Mouse (Mus musculus): ENCODE measurements around the gene Abhd13. TPM values are rescaled to one million over a fixed set of nuclear protein-coding genes. Genes with fewer than 3 reads are reported as not detected.

Gene Abhd13
- total and polyA plus RNA-seq, 3 experiments: 8.6 to 20.3 (median 13.0) TPM

DNA sequence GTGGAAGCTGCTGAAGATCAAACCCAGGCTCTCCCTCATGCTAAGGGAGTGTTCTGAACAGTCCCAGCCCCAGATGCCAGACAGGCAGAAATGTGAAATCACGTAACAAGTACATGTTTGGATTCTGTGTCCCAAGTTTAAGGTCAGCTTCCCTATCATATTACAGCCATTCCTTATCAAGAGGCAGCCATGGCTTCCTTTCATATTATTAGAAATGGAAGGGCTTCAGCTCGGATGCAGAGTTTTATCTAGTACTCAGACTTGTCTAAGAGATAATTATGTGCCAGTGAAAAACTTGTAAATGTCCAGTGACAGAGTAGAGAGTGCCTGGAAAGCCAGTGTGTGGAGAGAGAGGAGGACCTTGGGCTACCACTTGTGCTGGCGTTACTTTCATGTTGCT, 63.4 kb downstream of the Abhd13 start:
- in situ Hi-C loops (cut with MboI; ENCODE audit: low pct_ligation_motif_present, low pct_unique_long_range_greater_than_20kb, low sequenced_read_pairs): loop anchor here (25.0 kb wide), 1 partner anchor 371 kb away; no protein-coding TSS in a partner anchor
- Histone ChIP-seq H3K27ac (ENCODE audit: insufficient read depth, low read depth) (no peak overlapping the region), H3K9ac (ENCODE audit: insufficient read depth, low read depth) (no peak overlapping the region)

More for the DNA sequence above, 63.4 kb downstream of the Abhd13 start:
- Histone ChIP-seq H3K4me1 (ENCODE audit: control insufficient read depth in 1 of 2, insufficient read depth in 2 of 2) (no peaks in the 10 kb centered on the region), H3K36me3 (replicated peaks in 1 of 2; ENCODE audit: control insufficient read depth in 1 of 2, insufficient read depth in 1 of 2, low read length in 1 of 2) (no peaks in the 10 kb centered on the region), H3K4me3 (replicated peaks in 1 of 3; ENCODE audit: low read depth in 2 of 3, low read length in 2 of 3, poor library complexity in 1 of 3) (no peak overlapping the region), H3K79me2 (replicated peaks; ENCODE audit: control insufficient read depth, extremely low read depth, insufficient read depth, poor library complexity, severe bottlenecking) (no peaks in the 10 kb centered on the region), H3K4me2 (ENCODE audit: insufficient read depth, low read depth, poor library complexity, severe bottlenecking) (no peak overlapping the region), H3K9me3 (replicated peaks; ENCODE audit: low read length) (no peaks in the 10 kb centered on the region), H3K27me3 (replicated peaks) (no peaks in the 10 kb centered on the region)
- dilution Hi-C loops (cut with MboI; ENCODE audit: extremely low pct_ligation_motif_present, extremely low pct_unique_long_range_greater_than_20kb, low sequenced_read_pairs): no loop called here
- no peak for TF ChIP-seq SMC3 (IDR thresholded peaks at IDR 0.05; ENCODE audit: low read depth, low read length)
- no peak for TF ChIP-seq MXI1 (IDR thresholded peaks at IDR 0.05; ENCODE audit: low read depth, low read length)
- no peak for TF ChIP-seq CHD1 (IDR thresholded peaks at IDR 0.05; ENCODE audit: low read depth, low read length)
- no peak for TF ChIP-seq BHLHE40 (IDR thresholded peaks at IDR 0.05; ENCODE audit: low read depth, low read length)
- TF ChIP-seq MAZ (IDR thresholded peaks at IDR 0.05; ENCODE audit: low read depth, low read length): no peak
- no peak for TF ChIP-seq USF2 (conservative IDR thresholded peaks at IDR 0.05; ENCODE audit: low read depth, low read length)
- TF ChIP-seq UBTF (IDR thresholded peaks at IDR 0.05; ENCODE audit: low read depth, low read length): no peak
- TF ChIP-seq CHD2 (IDR thresholded peaks at IDR 0.05; ENCODE audit: low read length): no peak
- TF ChIP-seq KAT2A (IDR thresholded peaks at IDR 0.05; ENCODE audit: insufficient replicate concordance, low read length): no peak
- TF ChIP-seq E2F4 (IDR thresholded peaks at IDR 0.05; ENCODE audit: insufficient replicate concordance, low read depth, low read length): no peak
- no peak for TF ChIP-seq POLR2AphosphoS2 (IDR thresholded peaks at IDR 0.05; ENCODE audit: low read depth, low read length)
- no peak for TF ChIP-seq NELFE (IDR thresholded peaks at IDR 0.05; ENCODE audit: low read depth, low read length)
- DNase-seq (ENCODE audit: extremely low read depth): no peak

Other genes starting within 250 kb of the Abhd13 start
- gene Fam155a, start 206.5 kb upstream of the Abhd13 start, total RNA-seq (2012; rRNA removed): not detected in 2 replicates
- gene Fam155a, start 206.5 kb upstream of the Abhd13 start, total RNA-seq (2014; rRNA removed): not detected in 2 replicates
- not detected in 2 replicates for gene Fam155a, start 206.5 kb upstream of the Abhd13 start, polyA plus RNA-seq (2012; ENCODE audit: insufficient read length, low read depth)
- not detected in 2 replicates for gene Gm10217, start 113.5 kb upstream of the Abhd13 start, total RNA-seq (2012; rRNA removed)
- gene Gm10217, start 113.5 kb upstream of the Abhd13 start, total RNA-seq (2014; rRNA removed): not detected in 2 replicates
- not detected in 2 replicates for gene Gm10217, start 113.5 kb upstream of the Abhd13 start, polyA plus RNA-seq (2012; ENCODE audit: insufficient read length, low read depth)
- gene Lig4, start within 50 bp of the Abhd13 start, total RNA-seq (2012; rRNA removed): 1.7 and 2.5 TPM in 2 replicates
- gene Lig4, start within 50 bp of the Abhd13 start, total RNA-seq (2014; rRNA removed): 3.1 and 3.2 TPM in 2 replicates
- 7.1 and 7.9 TPM in 2 replicates for gene Lig4, start within 50 bp of the Abhd13 start, polyA plus RNA-seq (2012; ENCODE audit: insufficient read length, low read depth)
- gene Tnfsf13b, start 28.8 kb downstream of the Abhd13 start, total RNA-seq (2012; rRNA removed): 0.04 and 0.17 TPM in 2 replicates
- gene Tnfsf13b, start 28.8 kb downstream of the Abhd13 start, total RNA-seq (2014; rRNA removed): 0.85 and 1.4 TPM in 2 replicates
- gene Tnfsf13b, start 28.8 kb downstream of the Abhd13 start, polyA plus RNA-seq (2012; ENCODE audit: insufficient read length, low read depth): 2.5 and 3.7 TPM in 2 replicates
- not detected in 2 replicates for gene Myo16, start 176.2 kb downstream of the Abhd13 start, total RNA-seq (2012; rRNA removed)
- gene Myo16, start 176.2 kb downstream of the Abhd13 start, total RNA-seq (2014; rRNA removed): not detected in 2 replicates
- gene Myo16, start 176.2 kb downstream of the Abhd13 start, polyA plus RNA-seq (2012; ENCODE audit: insufficient read length, low read depth): not detected in 2 replicates

Data from CH12.LX (cell line).